Mouse (Mus musculus) cortical plate, adult 2 months (tissue): ENCODE measurements around the gene Lurap1l. TPM values are rescaled to one million over a fixed set of nuclear protein-coding genes. Genes with fewer than 3 reads are reported as not detected.
"Not testable (repeated sequence)": the region's sequence is repeated elsewhere in the genome, so short reads cannot be mapped to it uniquely, and the experiment has no call there.

Source experiments
- H3K27ac ChIP-seq: fragments of 200-500 bp; 2 replicates; pipeline ENCODE4 v1.5.1; 2012; ENCODE audit warnings: low read length, control low read depth, inconsistent platforms; ENCODE audit not compliant: insufficient read depth
- H3K4me1 ChIP-seq: fragments of 200-500 bp; 2 replicates; pipeline ENCODE4 v1.6.1; 2011; ENCODE audit warnings: low read length; ENCODE audit not compliant: control insufficient read depth, insufficient read depth
- H3K4me3 ChIP-seq: fragments of 200-500 bp; 2 replicates; pipeline ENCODE4 v1.5.1; 2011; ENCODE audit warnings: mild to moderate bottlenecking, low read length, control low read depth; ENCODE audit not compliant: insufficient read depth
- CTCF ChIP-seq: fragments of 200-500 bp; IDR thresholded peaks from 2 replicates; pipeline ENCODE4 v1.5.1; 2011; ENCODE audit warnings: mild to moderate bottlenecking, control low read depth, low read length; ENCODE audit not compliant: insufficient read depth; ENCODE audit errors: extremely low read depth
- POLR2A ChIP-seq: fragments of 200-500 bp; IDR thresholded peaks from 2 replicates; pipeline ENCODE4 v1.6.1; 2011; ENCODE audit warnings: mild to moderate bottlenecking, low read length, control low read depth; ENCODE audit not compliant: insufficient read depth; ENCODE audit errors: extremely low read depth
- polyA plus RNA-seq: library from polyadenylated mRNA; depleted of rRNA; stranded (reverse); fragments of >200 nt; gene quantifications from 2 replicates; pipeline ENCODE4 v1.2.3, GENCODE M21; 2012

The Lurap1l gene
- polyA plus RNA-seq, 1 experiment = 8.8 TPM

GRCm38 (mm10) chr4:80915211-80915610, 4.8 kb downstream of the Lurap1l start:
- Histone ChIP-seq H3K27ac (no peak overlapping the region), H3K4me3 (no peak overlapping the region), H3K4me1 (peaks cover 10% of the 10 kb centered on the region; the same call in 1 of the 2 replicates)
- TF ChIP-seq POLR2A (no peak), CTCF (no peak)

- no peak overlapping the region for H3K4me3 ChIP-seq
- peaks cover 10% of the 10 kb centered on the region; the same call in 1 of the 2 replicates for H3K4me1 ChIP-seq
- TF ChIP-seq POLR2A = no peak
- no peak for TF ChIP-seq CTCF
- H3K27ac ChIP-seq = no peak overlapping the region
Measured at GRCm38 (mm10) chr4:80916695-80917094, 6.2 kb downstream of the Lurap1l start.

- 0 out of 2 replicates have a peak overlapping the region, but pooled peaks have one; percentile 46 for H3K27ac ChIP-seq
- not testable (repeated sequence) for H3K4me3 ChIP-seq
- H3K4me1 ChIP-seq = peaks cover 10% of the 10 kb centered on the region; the same call in 1 of the 2 replicates
Measured at GRCm38 (mm10) chr4:80917128-80917527, 6.7 kb downstream of the Lurap1l start.

- peak overlapping the region; percentile 77; the same call in 1 of the 2 replicates for H3K27ac ChIP-seq
- TF ChIP-seq POLR2A (no peak), CTCF (no peak)
- H3K4me1 ChIP-seq = peaks cover 10% of the 10 kb centered on the region; the same call in 1 of the 2 replicates
- no peak overlapping the region for H3K4me3 ChIP-seq
Measured at GRCm38 (mm10) chr4:80917812-80918211, 7.4 kb downstream of the Lurap1l start.

- no peak for TF ChIP-seq CTCF
- TF ChIP-seq POLR2A = no peak
- Histone ChIP-seq H3K4me1 (peaks cover 10% of the 10 kb centered on the region; the same call in 1 of the 2 replicates), H3K27ac (peak overlapping the region; percentile 95), H3K4me3 (no peak overlapping the region)
Measured at GRCm38 (mm10) chr4:80918526-80919129, 8.2 kb downstream of the Lurap1l start.

- TF ChIP-seq POLR2A (no peak), CTCF (no peak)
- H3K27ac ChIP-seq = 0 out of 2 replicates have a peak overlapping the region, but pooled peaks have one; percentile 35
- H3K4me3 ChIP-seq = no peak overlapping the region
- peaks cover 8% of the 10 kb centered on the region; the same call in 1 of the 2 replicates for H3K4me1 ChIP-seq
Measured at GRCm38 (mm10) chr4:80919217-80919867, 8.9 kb downstream of the Lurap1l start.

- Histone ChIP-seq H3K4me1 (peaks cover 8% of the 10 kb centered on the region), H3K4me3 (no peak overlapping the region), H3K27ac (no peak overlapping the region)
- TF ChIP-seq CTCF (no peak), POLR2A (no peak)
Measured at GRCm38 (mm10) chr4:80921646-80922489, 11.4 kb downstream of the Lurap1l start.

- H3K4me3 ChIP-seq = no peak overlapping the region
- peaks cover 7% of the 10 kb centered on the region for H3K4me1 ChIP-seq
- TF ChIP-seq POLR2A = no peak
- no peak for TF ChIP-seq CTCF
- no peak overlapping the region for H3K27ac ChIP-seq
Measured at GRCm38 (mm10) chr4:80922654-80923053, 12.2 kb downstream of the Lurap1l start.

- Histone ChIP-seq H3K4me1 (peaks cover 3% of the 10 kb centered on the region), H3K4me3 (no peak overlapping the region), H3K27ac (no peak overlapping the region)
- TF ChIP-seq POLR2A (no peak), CTCF (no peak)
Measured at GRCm38 (mm10) chr4:80924815-80925214, 14.4 kb downstream of the Lurap1l start.
